Mouse (Mus musculus): ENCODE measurements at regions not wholly inside any gene's neighbourhood (a gene's known extent, or its start where the extent isn't known, plus 50 kb on each side); places are given as distances from the start of the nearest gene placed in this dataset.

DNA sequence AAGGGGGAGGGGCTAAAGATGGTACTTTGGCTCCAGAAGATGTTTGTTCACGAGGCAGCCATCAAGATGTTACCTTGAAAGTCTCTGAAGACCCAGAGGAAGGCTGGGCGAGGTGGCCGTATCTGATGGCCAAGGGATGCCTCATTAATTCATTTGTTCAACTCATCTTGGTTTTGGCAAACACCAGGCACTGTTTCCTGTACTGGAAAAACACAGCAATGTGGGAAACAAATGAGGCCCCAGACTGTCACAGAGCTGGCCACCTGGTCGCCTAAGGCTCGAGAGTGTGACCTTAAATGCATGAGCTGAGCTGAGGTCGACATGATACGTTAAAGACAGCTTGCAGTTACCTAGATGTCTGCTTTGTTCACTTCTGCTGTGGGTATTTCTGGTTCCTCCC is 114.3 kb upstream of the Kazn start:
- H3K36me3 ChIP-seq = no peaks in the 10 kb centered on the region
- no peak for ATAC-seq (replicated peaks; ENCODE audit: insufficient number of reproducible peaks, insufficient read depth, low FRiP score, low read depth)
- 76% methylated on average over 7 of the region's 7 CpGs for WGBS

DNA sequence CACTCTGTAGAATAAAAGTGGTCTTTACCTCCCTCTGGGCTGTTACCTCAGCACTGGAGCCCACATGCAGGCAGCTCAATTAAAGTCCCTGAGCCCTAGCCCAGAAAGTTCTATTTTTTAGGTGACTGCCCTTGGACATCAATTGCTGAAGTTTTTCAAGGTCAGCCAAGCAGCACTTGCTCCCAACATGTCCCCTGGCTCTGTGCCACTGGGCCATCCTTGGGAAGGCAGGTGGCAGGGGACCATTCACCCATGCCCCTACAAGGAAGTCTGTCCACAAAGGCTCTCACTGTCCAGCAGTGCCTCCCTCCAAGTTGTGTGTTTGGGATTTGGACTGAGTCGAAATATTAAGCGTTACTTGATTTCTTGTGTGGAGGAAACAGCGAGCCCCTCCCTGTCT is 112.6 kb upstream of the Kazn start:
- Histone ChIP-seq H3K27ac (no peak overlapping the region), H3K4me2 (no peak overlapping the region), H3K4me1 (replicated peaks) (0 out of 2 replicates have a peak, but pooled peaks cover 4% of the 10 kb centered on the region), H3K36me3 (no peaks in the 10 kb centered on the region), H3K4me3 (no peak overlapping the region), H3K27me3 (no peaks in the 10 kb centered on the region), H3K9me3 (replicated peaks) (no peaks in the 10 kb centered on the region), H3K9ac (no peak overlapping the region)
- 81% methylated on average over 3 of the region's 3 CpGs for WGBS
- no peak for ATAC-seq (replicated peaks; ENCODE audit: insufficient number of reproducible peaks, insufficient read depth, low FRiP score, low read depth)

More for the DNA sequence above, 114.3 kb upstream of the Kazn start:
- 0 out of 2 replicates have a peak, but pooled peaks cover 4% of the 10 kb centered on the region for H3K4me1 ChIP-seq (replicated peaks)
- H3K9ac ChIP-seq = no peak overlapping the region
- no peak overlapping the region for H3K4me3 ChIP-seq
- H3K4me2 ChIP-seq = no peak overlapping the region
- H3K9me3 ChIP-seq (replicated peaks) = no peaks in the 10 kb centered on the region
- H3K27me3 ChIP-seq = no peaks in the 10 kb centered on the region
- H3K27ac ChIP-seq = no peak overlapping the region

DNA sequence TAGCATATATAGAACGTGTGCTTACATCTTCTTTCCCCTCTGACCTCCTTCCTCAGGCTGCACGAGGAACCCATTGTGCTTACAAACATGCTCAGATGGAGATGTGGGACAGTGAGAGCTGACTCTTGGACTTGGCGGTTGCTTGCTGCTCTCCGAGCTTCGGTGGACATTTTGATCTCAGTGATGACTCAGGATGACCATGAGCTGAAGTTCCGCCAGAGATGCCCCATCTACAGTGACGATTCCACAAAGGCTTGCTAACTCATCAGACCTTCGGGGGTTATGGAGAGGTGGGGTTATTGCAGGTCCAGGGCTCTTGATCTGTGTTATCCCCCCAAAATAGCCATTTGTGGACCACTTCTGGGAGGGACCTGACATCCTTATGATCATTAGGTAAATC is 111.8 kb upstream of the Kazn start:
- H3K36me3 ChIP-seq = no peaks in the 10 kb centered on the region
- H3K9me3 ChIP-seq (replicated peaks) = no peaks in the 10 kb centered on the region
- WGBS = 90% methylated on average over 8 of the region's 8 CpGs
- H3K27me3 ChIP-seq = no peaks in the 10 kb centered on the region
- no peak overlapping the region for H3K4me3 ChIP-seq
- no peak for ATAC-seq (replicated peaks; ENCODE audit: insufficient number of reproducible peaks, insufficient read depth, low FRiP score, low read depth)
- no peak overlapping the region for H3K9ac ChIP-seq
- H3K4me2 ChIP-seq = no peak overlapping the region
- no peak overlapping the region for H3K27ac ChIP-seq
- 0 out of 2 replicates have a peak, but pooled peaks cover 4% of the 10 kb centered on the region for H3K4me1 ChIP-seq (replicated peaks)

DNA sequence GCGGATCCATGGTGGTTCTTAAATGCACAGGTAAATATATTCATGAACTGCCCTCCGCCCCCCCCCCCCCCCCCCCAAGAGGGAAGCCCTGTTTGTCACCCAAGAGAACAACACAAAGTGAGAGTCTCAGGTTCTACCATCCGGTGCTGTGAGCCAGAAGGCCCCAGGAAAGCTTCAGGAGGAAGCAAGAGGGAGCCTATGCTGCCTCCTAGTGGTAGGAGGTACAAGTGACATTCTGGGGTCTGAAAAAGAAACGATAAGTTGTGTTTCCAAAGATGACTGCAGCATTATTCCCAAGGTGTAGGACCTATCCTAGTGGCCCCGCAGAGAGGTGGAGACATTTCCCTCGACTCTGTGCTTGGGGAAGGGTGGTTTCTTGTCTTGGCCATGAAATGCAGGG is 109.7 kb upstream of the Kazn start:
- Histone ChIP-seq H3K27ac (no peak overlapping the region), H3K36me3 (no peaks in the 10 kb centered on the region), H3K4me3 (no peak overlapping the region), H3K27me3 (no peaks in the 10 kb centered on the region), H3K4me1 (replicated peaks) (0 out of 2 replicates have a peak, but pooled peaks cover 4% of the 10 kb centered on the region), H3K4me2 (no peak overlapping the region), H3K9ac (no peak overlapping the region), H3K9me3 (replicated peaks) (no peaks in the 10 kb centered on the region)
- WGBS = 37% methylated on average over 6 of the region's 6 CpGs
- ATAC-seq (replicated peaks; ENCODE audit: insufficient number of reproducible peaks, insufficient read depth, low FRiP score, low read depth) = no peak

DNA sequence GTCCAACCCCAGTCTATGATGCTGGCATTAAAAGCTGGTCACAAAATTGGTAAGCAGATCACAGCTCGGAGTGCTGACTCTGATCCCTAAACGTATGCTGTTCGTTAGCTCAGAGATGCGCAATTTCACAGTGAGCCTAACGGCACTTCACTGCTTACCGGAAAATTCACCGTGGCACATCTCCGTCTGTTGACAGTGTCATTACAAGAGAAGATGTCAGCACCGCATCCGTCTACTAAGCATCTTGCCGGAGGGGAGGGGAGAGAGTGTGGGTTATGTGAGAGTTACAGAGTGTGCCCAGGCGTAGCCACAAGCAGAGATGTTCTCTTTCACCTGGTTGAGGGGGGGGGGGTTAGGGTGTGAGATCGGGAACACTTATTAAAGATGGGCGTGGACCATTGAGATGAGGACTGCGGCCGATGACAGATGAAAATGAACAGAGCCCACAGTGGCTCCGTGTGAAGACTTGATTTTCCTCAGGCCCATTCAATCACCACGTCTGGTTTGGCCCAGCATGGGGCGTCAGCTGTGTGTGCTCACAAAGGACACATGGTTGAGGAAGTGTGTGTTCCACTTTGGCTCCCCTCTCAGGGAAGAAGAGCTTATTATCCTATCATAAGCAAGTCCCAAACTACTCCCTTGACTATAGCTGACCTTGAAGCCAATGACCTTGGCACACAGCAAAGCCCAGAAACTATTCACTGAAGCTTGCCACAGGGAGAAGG is 103.4 kb upstream of the Kazn start:
- no peaks in the 10 kb centered on the region for H3K27me3 ChIP-seq
- no peak overlapping the region for H3K27ac ChIP-seq
- H3K9ac ChIP-seq = no peak overlapping the region
- ATAC-seq (replicated peaks; ENCODE audit: insufficient number of reproducible peaks, insufficient read depth, low FRiP score, low read depth) = no peak
- peaks cover 6% of the 10 kb centered on the region; the same call in 1 of the 2 replicates for H3K4me1 ChIP-seq (replicated peaks)
- no peaks in the 10 kb centered on the region for H3K9me3 ChIP-seq (replicated peaks)
- H3K4me2 ChIP-seq = no peak overlapping the region
- WGBS = 59% methylated on average over 19 of the region's 19 CpGs
- no peaks in the 10 kb centered on the region for H3K36me3 ChIP-seq
- no peak overlapping the region for H3K4me3 ChIP-seq

DNA sequence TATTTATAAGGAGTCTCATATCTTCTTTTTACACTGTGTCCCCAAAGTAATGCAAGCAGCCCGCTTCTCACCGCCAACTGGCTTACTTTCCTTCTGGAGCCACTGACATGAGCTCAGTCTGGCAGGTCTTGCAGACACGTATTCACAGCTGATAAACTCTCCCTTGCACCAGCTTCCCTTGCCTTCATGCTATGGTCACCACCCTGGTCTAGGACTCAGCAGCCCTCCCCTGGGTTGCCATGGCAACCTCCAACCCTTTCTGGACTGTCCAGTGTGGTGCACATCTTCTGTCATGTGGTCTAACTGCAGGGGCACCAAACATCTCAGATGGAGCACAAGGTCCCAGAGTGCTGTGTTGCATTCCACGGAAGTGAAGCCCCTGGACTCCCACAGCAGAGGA is 102.1 kb upstream of the Kazn start:
- WGBS = 39% methylated on average over 4 of the region's 4 CpGs
- no peak overlapping the region for H3K9ac ChIP-seq

DNA sequence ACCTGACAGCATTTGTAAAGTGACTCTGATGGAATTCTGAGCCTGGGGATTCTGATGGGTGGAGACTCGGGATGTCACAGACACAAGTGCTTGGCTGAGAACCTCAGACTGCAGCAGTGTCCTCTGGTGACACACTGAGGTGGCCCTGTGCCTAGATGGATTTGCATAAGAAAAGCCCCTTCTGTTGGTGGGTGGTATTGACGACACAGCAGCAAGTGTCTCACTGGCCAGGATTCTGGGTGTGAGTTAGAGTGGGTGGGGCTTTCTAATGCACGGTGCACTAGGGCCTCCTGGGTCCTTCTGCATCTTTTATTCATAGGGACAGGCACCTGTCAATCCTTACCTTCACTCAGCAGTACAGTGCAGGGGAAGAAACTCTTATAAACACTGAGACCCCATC is 100.9 kb upstream of the Kazn start:
- 20% methylated on average over 3 of the region's 3 CpGs for WGBS
- H3K4me1 ChIP-seq (replicated peaks) = peaks cover 11% of the 10 kb centered on the region; the same call in 1 of the 2 replicates
- no peak overlapping the region for H3K9ac ChIP-seq
- H3K4me3 ChIP-seq = no peak overlapping the region
- no peaks in the 10 kb centered on the region for H3K9me3 ChIP-seq (replicated peaks)
- ATAC-seq (replicated peaks; ENCODE audit: insufficient number of reproducible peaks, insufficient read depth, low FRiP score, low read depth) = no peak
- no peak overlapping the region for H3K27ac ChIP-seq
- H3K36me3 ChIP-seq = no peaks in the 10 kb centered on the region
- no peak overlapping the region for H3K4me2 ChIP-seq
- H3K27me3 ChIP-seq = no peaks in the 10 kb centered on the region

More for the DNA sequence above, 102.1 kb upstream of the Kazn start:
- Histone ChIP-seq H3K9me3 (replicated peaks) (no peaks in the 10 kb centered on the region), H3K4me1 (replicated peaks) (peaks cover 11% of the 10 kb centered on the region; the same call in 1 of the 2 replicates), H3K36me3 (no peaks in the 10 kb centered on the region), H3K4me2 (no peak overlapping the region), H3K27ac (no peak overlapping the region), H3K4me3 (no peak overlapping the region), H3K27me3 (no peaks in the 10 kb centered on the region)
- ATAC-seq (replicated peaks; ENCODE audit: insufficient number of reproducible peaks, insufficient read depth, low FRiP score, low read depth) = no peak; the same call in 1 of the 2 replicates

DNA sequence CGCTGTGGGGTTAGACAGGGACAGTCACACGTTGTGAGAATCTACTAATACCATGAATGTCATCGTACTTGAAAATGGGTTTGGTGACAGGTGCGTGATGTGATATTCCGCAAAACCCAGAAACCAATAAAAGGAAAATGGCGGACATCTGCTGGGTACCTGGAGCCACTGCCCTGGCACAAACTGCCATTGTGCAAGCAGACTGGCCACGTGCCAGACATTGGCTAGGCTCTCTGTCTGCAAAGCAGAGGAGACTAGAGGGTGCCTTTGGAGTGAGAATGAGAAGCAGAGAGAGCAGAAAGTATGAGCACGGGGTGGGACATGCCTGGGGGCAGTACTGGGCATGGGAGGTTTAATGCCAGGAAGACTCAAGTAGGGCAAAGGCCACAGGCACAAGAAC is 98.5 kb upstream of the Kazn start:
- no peaks in the 10 kb centered on the region for H3K9me3 ChIP-seq (replicated peaks)
- peaks cover 11% of the 10 kb centered on the region; the same call in 1 of the 2 replicates for H3K4me1 ChIP-seq (replicated peaks)
- no peak overlapping the region for H3K9ac ChIP-seq
- H3K36me3 ChIP-seq = no peaks in the 10 kb centered on the region
- ATAC-seq (replicated peaks; ENCODE audit: insufficient number of reproducible peaks, insufficient read depth, low FRiP score, low read depth) = no peak
- no peaks in the 10 kb centered on the region for H3K27me3 ChIP-seq
- no peak overlapping the region for H3K4me2 ChIP-seq
- no peak overlapping the region for H3K27ac ChIP-seq
- H3K4me3 ChIP-seq = no peak overlapping the region
- 78% methylated on average over 8 of the region's 8 CpGs for WGBS

DNA sequence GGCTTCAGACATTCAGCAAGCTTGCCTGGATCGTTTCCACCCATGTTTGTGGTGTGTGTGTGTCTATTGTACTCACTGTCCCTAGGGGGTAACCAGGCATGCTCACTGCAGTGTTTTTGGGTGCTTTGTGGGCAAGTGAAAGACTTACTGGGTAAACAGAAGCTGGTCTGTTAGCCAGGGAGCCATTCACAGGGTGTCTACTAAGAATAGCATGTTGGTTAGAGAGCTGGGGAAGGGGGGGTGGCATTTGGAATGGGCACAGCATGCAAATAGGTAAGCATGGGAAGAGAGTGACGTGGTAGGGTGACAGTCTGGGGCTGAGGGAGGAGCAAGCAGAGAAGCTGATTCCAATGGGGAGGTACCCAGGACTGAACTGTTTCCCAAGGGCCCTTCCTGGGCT is 97.7 kb upstream of the Kazn start:
- no peak overlapping the region for H3K4me3 ChIP-seq
- H3K27ac ChIP-seq = no peak overlapping the region
- WGBS = 55% methylated on average over 2 of the region's 2 CpGs
- H3K4me1 ChIP-seq (replicated peaks) = peaks cover 11% of the 10 kb centered on the region; the same call in 1 of the 2 replicates
- no peaks in the 10 kb centered on the region for H3K27me3 ChIP-seq
- H3K4me2 ChIP-seq = no peak overlapping the region
- H3K36me3 ChIP-seq = no peaks in the 10 kb centered on the region
- no peaks in the 10 kb centered on the region for H3K9me3 ChIP-seq (replicated peaks)
- no peak; the same call in 1 of the 2 replicates for ATAC-seq (replicated peaks; ENCODE audit: insufficient number of reproducible peaks, insufficient read depth, low FRiP score, low read depth)
- H3K9ac ChIP-seq = no peak overlapping the region

DNA sequence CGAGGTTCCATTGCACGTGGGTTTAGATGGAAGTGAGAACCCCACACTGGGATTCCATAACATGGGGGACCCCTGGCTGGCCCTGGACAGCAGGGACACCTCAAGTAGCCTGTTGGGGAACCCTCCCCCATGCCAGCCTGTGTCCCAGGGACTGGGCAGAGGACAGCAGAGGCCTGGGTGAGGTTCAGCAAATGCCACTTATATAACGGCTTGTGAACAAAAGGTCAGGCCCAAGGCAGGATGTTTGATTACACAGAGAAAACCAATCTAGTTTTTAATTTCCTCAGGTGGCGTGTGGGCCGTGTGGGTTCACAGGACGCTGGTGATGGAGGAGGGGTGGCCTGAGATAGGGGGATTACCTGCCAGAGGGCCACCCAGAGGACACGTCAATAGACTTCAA is 94.9 kb upstream of the Kazn start:
- H3K4me1 ChIP-seq (replicated peaks) = peaks cover 5% of the 10 kb centered on the region; the same call in 1 of the 2 replicates
- no peak overlapping the region for H3K4me2 ChIP-seq
- 75% methylated on average over 7 of the region's 7 CpGs for WGBS
- no peaks in the 10 kb centered on the region for H3K36me3 ChIP-seq
- no peak overlapping the region for H3K9ac ChIP-seq
- no peak for ATAC-seq (replicated peaks; ENCODE audit: insufficient number of reproducible peaks, insufficient read depth, low FRiP score, low read depth)
- H3K9me3 ChIP-seq (replicated peaks) = no peaks in the 10 kb centered on the region
- no peak overlapping the region for H3K27ac ChIP-seq
- no peak overlapping the region for H3K4me3 ChIP-seq
- no peaks in the 10 kb centered on the region for H3K27me3 ChIP-seq

DNA sequence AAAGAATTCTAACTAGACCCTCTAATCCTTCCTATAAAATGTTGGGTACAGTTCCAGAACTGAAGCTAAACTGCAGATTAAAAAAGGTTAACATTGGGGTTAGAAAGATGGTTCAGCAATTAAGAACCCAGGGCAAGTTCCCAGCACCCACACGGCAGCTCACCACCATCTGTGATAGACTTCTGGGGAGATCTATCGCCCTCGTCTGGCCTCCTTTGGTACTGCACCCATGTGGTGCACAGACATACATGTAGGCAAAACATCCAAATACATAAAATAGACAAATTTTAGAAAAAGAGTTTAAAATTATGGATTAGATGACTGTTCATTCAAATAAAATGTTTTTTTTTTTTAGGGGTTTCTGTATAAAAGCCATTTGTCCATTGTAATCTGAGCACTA is 91.4 kb upstream of the Kazn start:
- WGBS = 83% methylated on average over 3 of the region's 3 CpGs
- no peaks in the 10 kb centered on the region for H3K27me3 ChIP-seq
- ATAC-seq (replicated peaks; ENCODE audit: insufficient number of reproducible peaks, insufficient read depth, low FRiP score, low read depth) = no peak

DNA sequence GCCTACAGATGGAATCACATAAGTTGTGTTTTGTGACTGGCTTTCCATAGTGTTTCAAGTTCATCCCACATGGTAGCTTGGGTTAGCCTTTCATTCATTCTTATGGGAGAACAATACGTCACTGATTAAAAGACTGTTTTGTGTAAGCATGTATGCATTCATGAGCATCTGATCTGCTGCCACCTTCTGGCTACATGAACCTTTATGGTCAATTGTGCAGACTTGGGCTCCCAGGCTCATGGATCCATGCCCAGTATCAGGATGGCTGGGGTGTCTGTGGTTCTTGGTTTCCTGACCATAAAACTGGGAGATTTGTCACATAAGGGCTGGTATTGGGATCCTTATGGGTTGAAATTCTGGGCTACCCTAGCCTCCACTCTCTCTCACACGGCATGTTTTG is 90.4 kb upstream of the Kazn start:
- no peak overlapping the region for H3K4me3 ChIP-seq
- H3K4me2 ChIP-seq = no peak overlapping the region
- no peak for ATAC-seq (replicated peaks; ENCODE audit: insufficient number of reproducible peaks, insufficient read depth, low FRiP score, low read depth)
- H3K9me3 ChIP-seq (replicated peaks) = no peaks in the 10 kb centered on the region
- WGBS = 81% methylated on average over 2 of the region's 2 CpGs
- H3K4me1 ChIP-seq (replicated peaks) = no peaks in the 10 kb centered on the region
- H3K27me3 ChIP-seq = no peaks in the 10 kb centered on the region
- no peaks in the 10 kb centered on the region for H3K36me3 ChIP-seq
- H3K9ac ChIP-seq = no peak overlapping the region
- no peak overlapping the region for H3K27ac ChIP-seq

More for the DNA sequence above, 91.4 kb upstream of the Kazn start:
- Histone ChIP-seq H3K4me2 (no peak overlapping the region), H3K4me3 (no peak overlapping the region), H3K9ac (no peak overlapping the region), H3K27ac (no peak overlapping the region), H3K4me1 (replicated peaks) (no peaks in the 10 kb centered on the region), H3K36me3 (no peaks in the 10 kb centered on the region), H3K9me3 (replicated peaks) (no peaks in the 10 kb centered on the region)
